In the genomic region with DNA sequence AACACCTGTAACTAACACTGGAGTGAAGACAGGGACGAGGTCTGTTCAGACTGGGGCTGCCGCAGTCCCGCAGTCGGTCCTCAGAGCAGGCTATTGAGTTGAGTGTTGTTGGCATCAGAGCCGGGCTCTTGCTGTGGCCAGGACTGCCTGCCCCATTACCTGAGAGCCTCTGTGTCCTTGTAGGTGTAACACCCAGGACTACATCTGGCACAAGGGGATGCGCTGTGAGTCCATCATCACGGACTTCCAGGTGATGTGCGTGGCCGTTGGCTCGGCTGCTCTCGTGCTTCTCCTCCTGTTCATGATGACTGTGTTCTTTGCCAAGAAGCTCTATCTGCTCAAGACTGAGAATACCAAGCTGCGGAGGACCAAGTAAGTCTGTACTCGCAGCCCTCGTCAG, we compare ENCODE assay signal across 14 mouse cellular contexts. TPM values are rescaled to one million over a fixed set of nuclear protein-coding genes. Genes with fewer than 3 reads are reported as not detected.
A peak's percentile ranks its signal among the peaks of the same experiment; 100 is the strongest.
DNase-seq lines count a peak whose midpoint lies in the region; ATAC-seq and TF ChIP-seq lines count a peak whose summit lies in the region.
"Had no signal": no experiment of that assay in that cellular context is flagged by ENCODE, and none has a peak within 500 bp of the region (broad histone marks: within the 10 kb centered on the region; RNA-seq: fewer than 3 reads in every experiment).

No protein-coding gene starts in this region.

- no peaks in the 10 kb centered on the region for H3K27me3 ChIP-seq in forebrain, embryonic 11.5 days (ENCODE audit: control insufficient read depth, insufficient read depth, low read length)
- H3K27me3 ChIP-seq in hindbrain, embryonic 14.5 days (ENCODE audit: control insufficient read depth, insufficient read depth, low read length), result no peaks in the 10 kb centered on the region
- no peaks in the 10 kb centered on the region for H3K27me3 ChIP-seq in midbrain, postnatal 0 days (ENCODE audit: insufficient read depth, low read length)
- H3K27me3 ChIP-seq in intestine, embryonic 16.5 days (replicated peaks; ENCODE audit: control insufficient read depth, insufficient read depth, low read length), result no peaks in the 10 kb centered on the region

- WGBS in forebrain, embryonic 11.5 days, result 85% methylated on average over 14 of the region's 14 CpGs
- WGBS in hindbrain, embryonic 14.5 days, result 74% methylated on average over 14 of the region's 14 CpGs
- WGBS in midbrain, postnatal 0 days, result 71% methylated on average over 14 of the region's 14 CpGs
- WGBS in intestine, embryonic 16.5 days, result 87% methylated on average over 14 of the region's 14 CpGs

- no peak for TF ChIP-seq CTCF in midbrain, postnatal 0 days (IDR thresholded peaks at IDR 0.05)

- intact Hi-C loops in gastrocnemius, postnatal 14 days (cut with DNase I; ENCODE audit: low total_unique reads), result no loop called here

- H3K4me2 ChIP-seq in forebrain, embryonic 11.5 days (ENCODE audit: low read depth, low read length, severe bottlenecking), result no peak overlapping the region
- peak overlapping the region; percentile 41 for H3K4me2 ChIP-seq in hindbrain, embryonic 14.5 days (replicated peaks)
- no peak overlapping the region for H3K4me2 ChIP-seq in midbrain, postnatal 0 days (ENCODE audit: low read depth, low read length, poor library complexity, severe bottlenecking)
- no peak overlapping the region for H3K4me2 ChIP-seq in intestine, embryonic 16.5 days (ENCODE audit: low read depth, low read length)

- H3K9me3 ChIP-seq in forebrain, embryonic 11.5 days (ENCODE audit: control insufficient read depth, low read length), result no peaks in the 10 kb centered on the region
- H3K9me3 ChIP-seq in hindbrain, embryonic 14.5 days (ENCODE audit: control insufficient read depth, low read length), result no peaks in the 10 kb centered on the region
- no peaks in the 10 kb centered on the region for H3K9me3 ChIP-seq in midbrain, postnatal 0 days (ENCODE audit: low read length)
- H3K9me3 ChIP-seq in intestine, embryonic 16.5 days (ENCODE audit: control insufficient read depth, low read length), result no peaks in the 10 kb centered on the region

- no peak overlapping the region for H3K4me3 ChIP-seq in forebrain, embryonic 11.5 days (ENCODE audit: low read depth, low read length)
- H3K4me3 ChIP-seq in hindbrain, embryonic 14.5 days (replicated peaks; ENCODE audit: low read length), result no peak overlapping the region
- H3K4me3 ChIP-seq in midbrain, postnatal 0 days (ENCODE audit: low read depth, low read length), result no peak overlapping the region
- no peak overlapping the region for H3K4me3 ChIP-seq in intestine, embryonic 16.5 days (ENCODE audit: low read length)

- no peak overlapping the region; the same call in 1 of the 2 replicates for H3K9ac ChIP-seq in forebrain, embryonic 11.5 days (ENCODE audit: low read length)
- H3K9ac ChIP-seq in hindbrain, embryonic 14.5 days, result peak overlapping the region; percentile 43; the same call in 1 of the 2 replicates
- no peak overlapping the region for H3K9ac ChIP-seq in midbrain, postnatal 0 days (replicated peaks; ENCODE audit: low read length, poor library complexity, severe bottlenecking)
- no peak overlapping the region for H3K9ac ChIP-seq in intestine, embryonic 16.5 days (ENCODE audit: low read depth, low read length)
- H3K9ac ChIP-seq: lung, embryonic 14.5 days had no signal

- H3K36me3 ChIP-seq in forebrain, embryonic 11.5 days (ENCODE audit: control insufficient read depth, insufficient read depth, low read length), result no peaks in the 10 kb centered on the region
- peaks cover 24% of the 10 kb centered on the region for H3K36me3 ChIP-seq in hindbrain, embryonic 14.5 days (replicated peaks; ENCODE audit: control insufficient read depth, insufficient read depth)
- H3K36me3 ChIP-seq in midbrain, postnatal 0 days (ENCODE audit: insufficient read depth, low read length), result peaks cover 12% of the 10 kb centered on the region; the same call in 1 of the 2 replicates
- H3K36me3 ChIP-seq in intestine, embryonic 16.5 days (ENCODE audit: control insufficient read depth, insufficient read depth, low read length), result no peaks in the 10 kb centered on the region

- H3K27ac ChIP-seq in forebrain, embryonic 11.5 days (ENCODE audit: low read depth, low read length), result peak overlapping the region; percentile 98
- H3K27ac ChIP-seq in hindbrain, embryonic 14.5 days, result peak overlapping the region; percentile 93
- peak overlapping the region; percentile 88 for H3K27ac ChIP-seq in midbrain, postnatal 0 days (ENCODE audit: low read depth, low read length)
- H3K27ac ChIP-seq in intestine, embryonic 16.5 days (ENCODE audit: low read length), result no peak overlapping the region
- H3K27ac ChIP-seq: kidney, postnatal 0 days had no signal

- ATAC-seq in forebrain, embryonic 11.5 days (replicated peaks; ENCODE audit: low FRiP score), result no peak
- no peak for ATAC-seq in hindbrain, embryonic 14.5 days (ENCODE audit: low FRiP score)
- ATAC-seq in midbrain, postnatal 0 days (ENCODE audit: low FRiP score), result no peak
- ATAC-seq in intestine, embryonic 16.5 days, result no peak
- no peak for ATAC-seq in erythroblast, adult 5-6 weeks (replicated peaks; ENCODE audit: low FRiP score, poor library complexity, severe bottlenecking)

- H3K4me1 ChIP-seq in forebrain, embryonic 11.5 days (replicated peaks; ENCODE audit: control insufficient read depth, insufficient read depth, low read length), result peaks cover 26% of the 10 kb centered on the region
- H3K4me1 ChIP-seq in hindbrain, embryonic 14.5 days (replicated peaks; ENCODE audit: control insufficient read depth, insufficient read depth, low read length), result peaks cover 49% of the 10 kb centered on the region
- H3K4me1 ChIP-seq in midbrain, postnatal 0 days (ENCODE audit: insufficient read depth, low read length), result peaks cover 22% of the 10 kb centered on the region
- peaks cover 10% of the 10 kb centered on the region for H3K4me1 ChIP-seq in intestine, embryonic 16.5 days (ENCODE audit: control insufficient read depth, insufficient read depth, low read length)

- peak; percentile 44 to 48 for DNase-seq in cerebellum, postnatal 25 days
- no peak for DNase-seq in cerebellum, adult 8-10 months
- no peak for DNase-seq in forebrain, embryonic 11.5 days (ENCODE audit: low spot score)
- DNase-seq in hindbrain, embryonic 14.5 days (ENCODE audit: low spot score), result no peak
- no peak for DNase-seq in midbrain, postnatal 0 days (ENCODE audit: low spot score)
- DNase-seq in gastrocnemius, postnatal 14 days, result no peak
- DNase-seq: cerebellum, adult 11 months; heart, adult 18-20 months; liver; thymus, postnatal 14 days had no signal

RNA-seq across cellular contexts. Expression of gene Cspg5, which starts 7.2 kb away (rescaled TPM):
- polyA plus RNA-seq in forebrain, embryonic 11.5 days (2014; fragmentation: Nextera tagmentation; extraction: Ambion mirVana), result 10.9 and 11.3 TPM in 2 replicates
- 139 and 148 TPM in 2 replicates for polyA plus RNA-seq in hindbrain, embryonic 14.5 days (2014; fragmentation: Nextera tagmentation; extraction: Ambion mirVana)
- 456 and 504 TPM in 2 replicates for total RNA-seq in midbrain, postnatal 0 days (2014; rRNA removed)
- polyA plus RNA-seq in midbrain, postnatal 0 days (2015; fragmentation: Nextera tagmentation; extraction: Ambion mirVana), result 325 and 340 TPM in 2 replicates
- polyA plus RNA-seq in intestine, embryonic 16.5 days (2015; fragmentation: Nextera tagmentation; extraction: Ambion mirVana), result 2.4 and 2.7 TPM in 2 replicates
- under 1 TPM; 0.43 to 0.58 TPM for total RNA-seq in gastrocnemius, postnatal 14 days (2021)
- total RNA-seq in erythroblast, adult 5-6 weeks (2015; ENCODE audit: low replicate concordance), result not detected in 2 replicates
- total RNA-seq in erythroblast, adult 5-6 weeks (2017; ENCODE audit: low replicate concordance), result 0.17 and 0.70 TPM in 2 replicates

RNA-seq across cellular contexts. Expression of gene Elp6, which starts 54.2 kb away (rescaled TPM):
- polyA plus RNA-seq in forebrain, embryonic 11.5 days (2014; fragmentation: Nextera tagmentation; extraction: Ambion mirVana), result 37.5 and 40.3 TPM in 2 replicates
- 35.9 TPM in 2 replicates for polyA plus RNA-seq in hindbrain, embryonic 14.5 days (2014; fragmentation: Nextera tagmentation; extraction: Ambion mirVana)
- 28.8 and 35.5 TPM in 2 replicates for total RNA-seq in midbrain, postnatal 0 days (2014; rRNA removed)
- 30.5 and 34.8 TPM in 2 replicates for polyA plus RNA-seq in midbrain, postnatal 0 days (2015; fragmentation: Nextera tagmentation; extraction: Ambion mirVana)
- polyA plus RNA-seq in intestine, embryonic 16.5 days (2015; fragmentation: Nextera tagmentation; extraction: Ambion mirVana), result 19.9 and 20.5 TPM in 2 replicates
- 1 to 10 TPM; 2.5 to 3.9 TPM for total RNA-seq in gastrocnemius, postnatal 14 days (2021)
- 0.19 and 1.5 TPM in 2 replicates for total RNA-seq in erythroblast, adult 5-6 weeks (2015; ENCODE audit: low replicate concordance)
- total RNA-seq in erythroblast, adult 5-6 weeks (2017; ENCODE audit: low replicate concordance), result 0.56 and 1.8 TPM in 2 replicates

Comparison
In these comparisons a context has a peak if more than half of its experiments do, and no peak if none do; other contexts are left out.
1. DNase-seq: peak in cerebellum, postnatal 25 days (2 of 2); none in cerebellum, adult 8-10 months (single experiment), forebrain, embryonic 11.5 days (single experiment), hindbrain, embryonic 14.5 days (single experiment), midbrain, postnatal 0 days (single experiment) and gastrocnemius, postnatal 14 days (single experiment).
2. RNA of gene Cspg5, which starts 7.2 kb away (polyA plus RNA-seq): 325 to 340 TPM in midbrain, postnatal 0 days and 139 to 148 TPM in hindbrain, embryonic 14.5 days; 10.9 to 11.3 TPM in forebrain, embryonic 11.5 days and 2.4 to 2.7 TPM in intestine, embryonic 16.5 days; every median in the first group is over 10 times any median in the second.